ENCODE assay signal across 19 mouse cellular contexts in genomic region chr11:121326034-121326433, GRCm38 (mm10). TPM values are rescaled to one million over a fixed set of nuclear protein-coding genes. Genes with fewer than 3 reads are reported as not detected.
DNase-seq lines count a peak whose midpoint lies in the region; ATAC-seq and TF ChIP-seq lines count a peak whose summit lies in the region.
"Had no signal": no experiment of that assay in that cellular context is flagged by ENCODE, and none has a peak within 500 bp of the region (broad histone marks: within the 10 kb centered on the region; RNA-seq: fewer than 3 reads in every experiment).

No protein-coding gene starts in this region.

- no peak overlapping the region for H3K4me2 ChIP-seq in intestine, postnatal 0 days (replicated peaks; ENCODE audit: low read depth)
- H3K4me2 ChIP-seq in intestine, embryonic 16.5 days (ENCODE audit: low read depth, low read length) = no peak overlapping the region
- no peak overlapping the region for H3K4me2 ChIP-seq in liver, postnatal 0 days (ENCODE audit: low read depth, low read length)
- H3K4me2 ChIP-seq: hindbrain, embryonic 15.5 days; neural tube, embryonic 13.5 days had no signal

- no peak for DNase-seq in liver, postnatal 0 days
- DNase-seq in liver = no peak
- DNase-seq in kidney, postnatal 14 days = peak; percentile 52
- DNase-seq in cerebellum, postnatal 14 days = no peak
- DNase-seq: adrenal gland, postnatal 25 days; cerebellum, adult 8-10 months; gastrocnemius, postnatal 14 days; lung, postnatal 4 days; retina, postnatal 1 day; thymus, adult 2 months had no signal

- TF ChIP-seq CTCF in intestine, postnatal 0 days (IDR thresholded peaks at IDR 0.05; ENCODE audit: low read depth) = no peak
- no peak for TF ChIP-seq CTCF in liver, postnatal 0 days (IDR thresholded peaks at IDR 0.05; ENCODE audit: low read depth)

- H3K9ac ChIP-seq in intestine, postnatal 0 days (ENCODE audit: low read depth, low read length) = no peak overlapping the region
- no peak overlapping the region for H3K9ac ChIP-seq in intestine, embryonic 16.5 days (ENCODE audit: low read depth, low read length)
- H3K9ac ChIP-seq in liver, postnatal 0 days (replicated peaks) = no peak overlapping the region
- H3K9ac ChIP-seq: hindbrain, embryonic 15.5 days; liver, embryonic 14.5 days; neural tube, embryonic 13.5 days had no signal

- WGBS in intestine, postnatal 0 days = 55% methylated on average over 1 of the region's 1 CpGs
- 62% methylated on average over 1 of the region's 1 CpGs for WGBS in intestine, embryonic 16.5 days
- WGBS in liver, postnatal 0 days (ENCODE audit: insufficient replicate concordance) = 55% methylated on average over 1 of the region's 1 CpGs

- no peaks in the 10 kb centered on the region for H3K27me3 ChIP-seq in intestine, postnatal 0 days (replicated peaks; ENCODE audit: control insufficient read depth, insufficient read depth, low read length)
- H3K27me3 ChIP-seq in intestine, embryonic 16.5 days (replicated peaks; ENCODE audit: control insufficient read depth, insufficient read depth, low read length) = no peaks in the 10 kb centered on the region
- H3K27me3 ChIP-seq in liver, postnatal 0 days (ENCODE audit: insufficient read depth, low read length) = no peaks in the 10 kb centered on the region
- H3K27me3 ChIP-seq: hindbrain, embryonic 15.5 days; neural tube, embryonic 13.5 days had no signal

- ATAC-seq in intestine, postnatal 0 days = peak; percentile 78
- no peak for ATAC-seq in intestine, embryonic 16.5 days
- peak; percentile 49 for ATAC-seq in liver, postnatal 0 days
- ATAC-seq in frontal cortex, adult (ENCODE audit: low TSS enrichment) = no peak
- ATAC-seq: forebrain, embryonic 14.5 days; midbrain, embryonic 16.5 days had no signal

- H3K27ac ChIP-seq in intestine, postnatal 0 days (ENCODE audit: low read depth, low read length) = peak overlapping the region; percentile 41
- H3K27ac ChIP-seq in intestine, embryonic 16.5 days (ENCODE audit: low read length) = no peak overlapping the region
- no peak overlapping the region; the same call in 1 of the 2 replicates for H3K27ac ChIP-seq in liver, postnatal 0 days (ENCODE audit: low read depth)
- H3K27ac ChIP-seq: hindbrain, embryonic 15.5 days; liver, embryonic 14.5 days; neural tube, embryonic 13.5 days had no signal

- no peak overlapping the region for H3K4me3 ChIP-seq in intestine, postnatal 0 days (ENCODE audit: low read depth, low read length)
- H3K4me3 ChIP-seq in intestine, embryonic 16.5 days (ENCODE audit: low read length) = no peak overlapping the region
- H3K4me3 ChIP-seq in liver, postnatal 0 days (ENCODE audit: low read depth, low read length) = no peak overlapping the region
- H3K4me3 ChIP-seq: hindbrain, embryonic 15.5 days; myocyte; neural tube, embryonic 13.5 days had no signal

- H3K36me3 ChIP-seq in intestine, postnatal 0 days (ENCODE audit: control insufficient read depth, insufficient read depth) = peaks cover 40% of the 10 kb centered on the region
- peaks cover 20% of the 10 kb centered on the region; the same call in 1 of the 2 replicates for H3K36me3 ChIP-seq in intestine, embryonic 16.5 days (ENCODE audit: control insufficient read depth, insufficient read depth, low read length)
- peaks cover 42% of the 10 kb centered on the region for H3K36me3 ChIP-seq in liver, postnatal 0 days (replicated peaks; ENCODE audit: insufficient read depth, low read length)

- H3K4me1 ChIP-seq in intestine, postnatal 0 days (replicated peaks; ENCODE audit: control insufficient read depth, insufficient read depth, low read length) = no peaks in the 10 kb centered on the region
- no peaks in the 10 kb centered on the region for H3K4me1 ChIP-seq in intestine, embryonic 16.5 days (ENCODE audit: control insufficient read depth, insufficient read depth, low read length)
- H3K4me1 ChIP-seq in liver, postnatal 0 days (ENCODE audit: insufficient read depth) = 0 out of 2 replicates have a peak, but pooled peaks cover 5% of the 10 kb centered on the region
- H3K4me1 ChIP-seq: hindbrain, embryonic 15.5 days; neural tube, embryonic 13.5 days had no signal

- no peak for TF ChIP-seq EP300 in liver, postnatal 0 days (IDR thresholded peaks at IDR 0.05; ENCODE audit: low read depth)

- no peaks in the 10 kb centered on the region for H3K9me3 ChIP-seq in intestine, postnatal 0 days (ENCODE audit: control insufficient read depth)
- H3K9me3 ChIP-seq in intestine, embryonic 16.5 days (ENCODE audit: control insufficient read depth, low read length) = no peaks in the 10 kb centered on the region; the same call in 1 of the 2 replicates
- no peaks in the 10 kb centered on the region for H3K9me3 ChIP-seq in liver, postnatal 0 days (ENCODE audit: low read length)
- H3K9me3 ChIP-seq: hindbrain, embryonic 15.5 days; neural tube, embryonic 13.5 days had no signal

RNA-seq across cellular contexts. Expression of gene Wdr45b, which starts 28.2 kb away (rescaled TPM):
- 47.0 and 47.9 TPM in 2 replicates for polyA plus RNA-seq in intestine, postnatal 0 days (2015; fragmentation: Nextera tagmentation; extraction: Ambion mirVana)
- 76.7 and 80.6 TPM in 2 replicates for polyA plus RNA-seq in intestine, embryonic 16.5 days (2015; fragmentation: Nextera tagmentation; extraction: Ambion mirVana)
- polyA plus RNA-seq in liver, postnatal 0 days (2015; fragmentation: Nextera tagmentation; extraction: Ambion mirVana) = 16.6 and 16.7 TPM in 2 replicates

Comparison
In these comparisons a context has a peak if more than half of its experiments do, and no peak if none do; other contexts are left out.
1. ATAC-seq: peak in intestine, postnatal 0 days (single experiment) and liver, postnatal 0 days (single experiment); none in intestine, embryonic 16.5 days (single experiment) and frontal cortex, adult (single experiment).